8 mouse cellular contexts compared by ENCODE assay signal in genomic region chr11:87357317-87358300, GRCm38 (mm10). TPM values are rescaled to one million over a fixed set of nuclear protein-coding genes. Genes with fewer than 3 reads are reported as not detected.
A peak's percentile ranks its signal among the peaks of the same experiment; 100 is the strongest.
DNase-seq lines count a peak whose midpoint lies in the region; ATAC-seq lines count a peak whose summit lies in the region.

No protein-coding gene starts in this region.

- peaks cover 20% of the 10 kb centered on the region for H3K27me3 ChIP-seq in limb, embryonic 11.5 days (ENCODE audit: control insufficient read depth, insufficient read depth, low read length)

- no peak overlapping the region for H3K27ac ChIP-seq in limb, embryonic 11.5 days (replicated peaks; ENCODE audit: low read depth, low read length)

- peak overlapping the region; percentile 59 for H3K9ac ChIP-seq in limb, embryonic 11.5 days (ENCODE audit: low read length)

- WGBS in limb, embryonic 11.5 days, result 5% methylated on average over 31 of the region's 31 CpGs

- H3K36me3 ChIP-seq in limb, embryonic 11.5 days (ENCODE audit: control insufficient read depth, insufficient read depth, low read length), result no peaks in the 10 kb centered on the region

- H3K4me3 ChIP-seq in limb, embryonic 11.5 days (ENCODE audit: low read depth, low read length), result peak overlapping the region; percentile 68

- no peaks in the 10 kb centered on the region for H3K9me3 ChIP-seq in limb, embryonic 11.5 days (ENCODE audit: control insufficient read depth, low read length)

- peak; percentile 8 for DNase-seq in kidney, adult 18-20 months
- no peak for DNase-seq in kidney, adult 8-10 months
- DNase-seq in ES-CJ7 (ENCODE audit: low read depth, low spot score), result peak; percentile 27
- DNase-seq in embryo, embryonic 10.5 days (ENCODE audit: low spot score), result peak; percentile 41
- peak; percentile 18 to 22 for DNase-seq in heart, postnatal 10 days
- DNase-seq in limb, embryonic 11.5 days (ENCODE audit: low spot score), result peak; percentile 41
- DNase-seq in neural tube, embryonic 10.5 days (ENCODE audit: extremely low spot score, low spot score), result peak; percentile 58
- DNase-seq in gastrocnemius, postnatal 25 days, result no peak

- intact Hi-C loops in heart, postnatal 10 days (cut with DNase I), result loop anchor here (5.0 kb wide), 2 partner anchors 40 to 110 kb away; no protein-coding TSS in a partner anchor

- ATAC-seq in limb, embryonic 11.5 days (ENCODE audit: insufficient number of reproducible peaks, low FRiP score, low TSS enrichment, low read depth), result no peak

- H3K4me1 ChIP-seq in limb, embryonic 11.5 days (ENCODE audit: control insufficient read depth, insufficient read depth, low read length), result peaks cover 11% of the 10 kb centered on the region

- peak overlapping the region; percentile 96 for H3K4me2 ChIP-seq in limb, embryonic 11.5 days (ENCODE audit: low read depth, severe bottlenecking)

RNA-seq across cellular contexts. Expression of gene Ppm1e, which starts 1.2 kb away (rescaled TPM):
- 10 to 100 TPM; 12.7 to 13.7 TPM for total RNA-seq in heart, postnatal 10 days (2021)
- polyA plus RNA-seq in limb, embryonic 11.5 days (2014; fragmentation: Nextera tagmentation; extraction: Ambion mirVana), result 2.6 and 2.9 TPM in 2 replicates
- under 1 TPM; 0.59 to 0.67 TPM for total RNA-seq in gastrocnemius, postnatal 25 days (2021)

RNA-seq across cellular contexts. Expression of gene Rad51c, which starts 47.1 kb away (rescaled TPM):
- 1 to 10 TPM; 3.7 to 4.4 TPM for total RNA-seq in heart, postnatal 10 days (2021)
- polyA plus RNA-seq in limb, embryonic 11.5 days (2014; fragmentation: Nextera tagmentation; extraction: Ambion mirVana), result 14.3 and 14.5 TPM in 2 replicates
- under 1 TPM; 0.15 to 0.51 TPM for total RNA-seq in gastrocnemius, postnatal 25 days (2021)

RNA-seq across cellular contexts. Expression of gene Tex14, which starts 47.3 kb away (rescaled TPM):
- total RNA-seq in heart, postnatal 10 days (2021), result under 1 TPM; 0.10 to 0.47 TPM
- 0.13 and 0.60 TPM in 2 replicates for polyA plus RNA-seq in limb, embryonic 11.5 days (2014; fragmentation: Nextera tagmentation; extraction: Ambion mirVana)
- under 1 TPM in 1 of 2 experiments, not detected in 1; 0.27 TPM for total RNA-seq in gastrocnemius, postnatal 25 days (2021)

Comparison
In these comparisons a context has a peak if more than half of its experiments do, and no peak if none do; other contexts are left out.
1. DNase-seq: peak in kidney, adult 18-20 months (single experiment), ES-CJ7 (single experiment), embryo, embryonic 10.5 days (single experiment), heart, postnatal 10 days (2 of 2), limb, embryonic 11.5 days (single experiment) and neural tube, embryonic 10.5 days (single experiment); none in kidney, adult 8-10 months (0 of 2) and gastrocnemius, postnatal 25 days (single experiment).
2. RNA of gene Ppm1e, which starts 1.2 kb away (total RNA-seq): 12.7 to 13.7 TPM in heart, postnatal 10 days; 0.59 to 0.67 TPM in gastrocnemius, postnatal 25 days; every median in the first group is over 4 times any median in the second.